ENCODE assay signal across 12 mouse cellular contexts in the genomic region with DNA sequence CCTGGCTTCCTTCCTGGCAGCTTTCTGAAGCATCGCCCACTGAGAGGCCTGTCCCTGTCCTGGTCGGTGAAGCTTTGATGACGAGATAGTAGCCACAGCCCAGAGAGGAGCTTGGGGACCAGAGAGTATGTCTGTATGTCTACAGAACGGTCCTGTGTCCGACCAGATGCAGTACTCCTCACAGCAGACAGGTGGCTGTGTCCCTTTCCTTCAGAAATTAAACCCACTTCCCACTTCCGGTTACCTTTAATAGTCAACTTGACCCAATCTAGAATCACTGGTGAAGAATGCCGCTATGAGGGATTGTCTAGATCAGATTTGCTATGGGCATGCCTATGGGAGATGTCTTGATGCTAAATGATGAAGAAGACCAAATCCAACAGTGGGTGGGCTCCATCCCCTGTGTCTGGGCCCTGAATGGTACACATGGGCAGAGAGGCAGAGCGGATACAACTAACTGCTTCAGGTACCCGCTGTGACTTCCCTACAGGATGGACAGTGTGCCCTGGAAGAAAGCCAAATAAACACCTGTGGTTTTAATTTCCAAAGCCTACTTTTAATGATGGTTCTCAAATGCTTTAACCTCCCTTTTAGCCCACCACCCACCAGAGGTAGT. TPM values are rescaled to one million over a fixed set of nuclear protein-coding genes. Genes with fewer than 3 reads are reported as not detected.
DNase-seq lines count a peak whose midpoint lies in the region; ATAC-seq and TF ChIP-seq lines count a peak whose summit lies in the region.
"Had no signal": no experiment of that assay in that cellular context is flagged by ENCODE, and none has a peak within 500 bp of the region (broad histone marks: within the 10 kb centered on the region; RNA-seq: fewer than 3 reads in every experiment).

No protein-coding gene starts in this region.

- no peaks in the 10 kb centered on the region for H3K36me3 ChIP-seq in embryonic facial prominence, embryonic 11.5 days (replicated peaks; ENCODE audit: control insufficient read depth, insufficient read depth, low read depth, low read length)
- 0 out of 2 replicates have a peak, but pooled peaks cover 3% of the 10 kb centered on the region for H3K36me3 ChIP-seq in embryonic facial prominence, embryonic 10.5 days (replicated peaks)
- no peaks in the 10 kb centered on the region for H3K36me3 ChIP-seq in liver, embryonic 14.5 days (replicated peaks; ENCODE audit: control insufficient read depth, insufficient read depth, low read depth)
- H3K36me3 ChIP-seq in liver, embryonic 11.5 days (ENCODE audit: control insufficient read depth, insufficient read depth, low read length): no peaks in the 10 kb centered on the region
- no peaks in the 10 kb centered on the region for H3K36me3 ChIP-seq in ES-Bruce4 (ENCODE audit: control insufficient read depth, insufficient read depth, low read length, poor library complexity, severe bottlenecking)
- H3K36me3 ChIP-seq: heart, embryonic 12.5 days; liver, embryonic 15.5 days; stomach, embryonic 15.5 days had no signal

- H3K9ac ChIP-seq in embryonic facial prominence, embryonic 11.5 days (replicated peaks; ENCODE audit: low read length): no peak overlapping the region
- H3K9ac ChIP-seq in liver, embryonic 14.5 days (replicated peaks): no peak overlapping the region
- no peak overlapping the region for H3K9ac ChIP-seq in liver, embryonic 11.5 days (ENCODE audit: low read depth, low read length)
- no peak overlapping the region for H3K9ac ChIP-seq in ES-Bruce4 (ENCODE audit: low read depth, poor library complexity, severe bottlenecking)
- H3K9ac ChIP-seq: heart, embryonic 12.5 days; liver, embryonic 15.5 days; stomach, embryonic 15.5 days had no signal

- H3K27me3 ChIP-seq in embryonic facial prominence, embryonic 11.5 days (ENCODE audit: control insufficient read depth, insufficient read depth, low read length): no peaks in the 10 kb centered on the region
- no peaks in the 10 kb centered on the region; the same call in 1 of the 2 replicates for H3K27me3 ChIP-seq in embryonic facial prominence, embryonic 10.5 days (replicated peaks; ENCODE audit: low read depth, poor library complexity, severe bottlenecking)
- no peaks in the 10 kb centered on the region for H3K27me3 ChIP-seq in liver, embryonic 14.5 days (ENCODE audit: control insufficient read depth, insufficient read depth, low read length)
- H3K27me3 ChIP-seq in liver, embryonic 11.5 days (replicated peaks; ENCODE audit: control insufficient read depth, insufficient read depth, low read length): no peaks in the 10 kb centered on the region; the same call in 1 of the 2 replicates
- H3K27me3 ChIP-seq in ES-Bruce4 (ENCODE audit: control insufficient read depth, insufficient read depth, low read length, poor library complexity, severe bottlenecking): no peaks in the 10 kb centered on the region
- H3K27me3 ChIP-seq: stomach, embryonic 15.5 days had no signal

- TF ChIP-seq CTCF in liver, embryonic 14.5 days (IDR thresholded peaks at IDR 0.05; ENCODE audit: low read depth): peak; percentile 42
- TF ChIP-seq CTCF in ES-Bruce4 (IDR thresholded peaks at IDR 0.05; ENCODE audit: low read depth, low read length): peak; percentile 32
- TF ChIP-seq CTCF in cortical plate, adult 2 months (IDR thresholded peaks at IDR 0.05; ENCODE audit: extremely low read depth, insufficient read depth, low read length): peak; percentile 27; the same call in 1 of the 2 replicates

- TF ChIP-seq EP300 in liver, embryonic 14.5 days (IDR thresholded peaks at IDR 0.05; ENCODE audit: low read depth): no peak
- no peak for TF ChIP-seq EP300 in ES-Bruce4 (IDR thresholded peaks at IDR 0.05; ENCODE audit: insufficient read depth, low read depth, low read length)

- H3K4me1 ChIP-seq in embryonic facial prominence, embryonic 11.5 days (ENCODE audit: control insufficient read depth, insufficient read depth, low read length): no peaks in the 10 kb centered on the region
- H3K4me1 ChIP-seq in embryonic facial prominence, embryonic 10.5 days: peaks cover 18% of the 10 kb centered on the region
- no peaks in the 10 kb centered on the region for H3K4me1 ChIP-seq in liver, embryonic 14.5 days (replicated peaks; ENCODE audit: control insufficient read depth in 2 of 2, insufficient read depth in 2 of 2, low read length in 1 of 2)
- H3K4me1 ChIP-seq in liver, embryonic 11.5 days (replicated peaks; ENCODE audit: control insufficient read depth, insufficient read depth, low read length): peaks cover 5% of the 10 kb centered on the region; the same call in 1 of the 2 replicates
- no peaks in the 10 kb centered on the region for H3K4me1 ChIP-seq in ES-Bruce4 (ENCODE audit: control insufficient read depth, insufficient read depth, low read length)
- no peaks in the 10 kb centered on the region for H3K4me1 ChIP-seq in cortical plate, adult 2 months (ENCODE audit: control insufficient read depth, insufficient read depth, low read length)
- H3K4me1 ChIP-seq: liver, embryonic 15.5 days had no signal

- H3K27ac ChIP-seq in embryonic facial prominence, embryonic 11.5 days (replicated peaks; ENCODE audit: low read depth, low read length): no peak overlapping the region
- H3K27ac ChIP-seq in embryonic facial prominence, embryonic 10.5 days (replicated peaks): no peak overlapping the region
- H3K27ac ChIP-seq in liver, embryonic 14.5 days: no peak overlapping the region
- no peak overlapping the region for H3K27ac ChIP-seq in liver, embryonic 11.5 days (ENCODE audit: low read depth, low read length)
- no peak overlapping the region for H3K27ac ChIP-seq in ES-Bruce4 (ENCODE audit: insufficient read depth, low read length)
- H3K27ac ChIP-seq in cortical plate, adult 2 months (ENCODE audit: insufficient read depth, low read length): no peak overlapping the region
- H3K27ac ChIP-seq: liver, embryonic 15.5 days; stomach, embryonic 15.5 days had no signal

- TF ChIP-seq POLR2A in ES-Bruce4 (IDR thresholded peaks at IDR 0.05; ENCODE audit: insufficient read depth, low read length): no peak
- TF ChIP-seq POLR2A in cortical plate, adult 2 months (IDR thresholded peaks at IDR 0.05; ENCODE audit: extremely low read depth, insufficient read depth, low read length): no peak

- WGBS in embryonic facial prominence, embryonic 11.5 days: 66% methylated on average over 9 of the region's 9 CpGs
- WGBS in embryonic facial prominence, embryonic 10.5 days: 75% methylated on average over 9 of the region's 9 CpGs
- 52% methylated on average over 9 of the region's 9 CpGs for WGBS in liver, embryonic 14.5 days (ENCODE audit: insufficient replicate concordance)
- WGBS in liver, embryonic 11.5 days: 70% methylated on average over 9 of the region's 9 CpGs

- H3K4me3 ChIP-seq in embryonic facial prominence, embryonic 11.5 days (ENCODE audit: low read depth, low read length): no peak overlapping the region
- H3K4me3 ChIP-seq in embryonic facial prominence, embryonic 10.5 days: no peak overlapping the region
- H3K4me3 ChIP-seq in liver, embryonic 14.5 days (ENCODE audit: insufficient read depth in 1 of 2, low read depth in 2 of 2, low read length in 2 of 2): no peak overlapping the region
- H3K4me3 ChIP-seq in liver, embryonic 11.5 days (ENCODE audit: low read depth, low read length): no peak overlapping the region
- no peak overlapping the region for H3K4me3 ChIP-seq in ES-Bruce4 (ENCODE audit: low read depth, low read length)
- no peak overlapping the region for H3K4me3 ChIP-seq in cortical plate, adult 2 months (ENCODE audit: insufficient read depth, low read length)
- H3K4me3 ChIP-seq: heart, embryonic 12.5 days; liver, embryonic 15.5 days; stomach, embryonic 15.5 days had no signal

- no peak overlapping the region for H3K4me2 ChIP-seq in embryonic facial prominence, embryonic 11.5 days (ENCODE audit: low read depth, low read length)
- H3K4me2 ChIP-seq in liver, embryonic 14.5 days (ENCODE audit: low read depth): no peak overlapping the region
- no peak overlapping the region for H3K4me2 ChIP-seq in liver, embryonic 11.5 days
- H3K4me2 ChIP-seq: heart, embryonic 12.5 days; liver, embryonic 15.5 days; stomach, embryonic 15.5 days had no signal

- peak; percentile 19 for DNase-seq in embryonic facial prominence, embryonic 11.5 days (ENCODE audit: low spot score)
- no peak for DNase-seq in embryonic facial prominence, embryonic 10.5 days (ENCODE audit: low spot score)
- DNase-seq in liver, embryonic 14.5 days (ENCODE audit: low read depth in 3 of 3, low spot score in 3 of 3): no peak
- DNase-seq in liver, embryonic 11.5 days (ENCODE audit: low spot score): no peak
- no peak for DNase-seq in frontal cortex, postnatal 25 days (ENCODE audit: low spot score in 2 of 2)
- DNase-seq in heart, postnatal 4 days: no peak

- H3K9me3 ChIP-seq in embryonic facial prominence, embryonic 11.5 days (replicated peaks; ENCODE audit: control insufficient read depth, low read length): no peaks in the 10 kb centered on the region
- no peaks in the 10 kb centered on the region for H3K9me3 ChIP-seq in embryonic facial prominence, embryonic 10.5 days
- H3K9me3 ChIP-seq in liver, embryonic 14.5 days (ENCODE audit: control insufficient read depth, low read length): no peaks in the 10 kb centered on the region
- H3K9me3 ChIP-seq in liver, embryonic 11.5 days (ENCODE audit: control insufficient read depth, low read length): no peaks in the 10 kb centered on the region
- H3K9me3 ChIP-seq in ES-Bruce4 (replicated peaks; ENCODE audit: control insufficient read depth, insufficient read depth, low read length, poor library complexity, severe bottlenecking): no peaks in the 10 kb centered on the region
- H3K9me3 ChIP-seq: heart, embryonic 12.5 days; liver, embryonic 15.5 days; stomach, embryonic 15.5 days had no signal

- no peak for ATAC-seq in embryonic facial prominence, embryonic 11.5 days (replicated peaks; ENCODE audit: insufficient number of reproducible peaks, low FRiP score, low TSS enrichment, low read depth)
- ATAC-seq in liver, embryonic 14.5 days (ENCODE audit: insufficient read depth): no peak
- ATAC-seq in liver, embryonic 11.5 days (replicated peaks; ENCODE audit: low FRiP score): no peak
- ATAC-seq: CD4-positive, CD25-positive, alpha-beta regulatory T cell, adult 4 months had no signal

RNA-seq across cellular contexts. Expression of gene Mcf2l, which starts 22.0 kb away (rescaled TPM):
- 14.8 and 17.6 TPM in 2 replicates for polyA plus RNA-seq in embryonic facial prominence, embryonic 11.5 days (2014; fragmentation: Nextera tagmentation; extraction: Ambion mirVana)
- 15.8 and 17.4 TPM in 2 replicates for polyA plus RNA-seq in embryonic facial prominence, embryonic 10.5 days (2016; fragmentation: Nextera tagmentation; extraction: Ambion mirVana)
- 0.44 and 0.53 TPM in 2 replicates for polyA plus RNA-seq in liver, embryonic 14.5 days (2012; rRNA removed)
- 0.72 and 1.1 TPM in 2 replicates for polyA plus RNA-seq in liver, embryonic 14.5 days (2014; fragmentation: Nextera tagmentation; extraction: Ambion mirVana)
- 3.4 and 4.3 TPM in 2 replicates for polyA plus RNA-seq in liver, embryonic 11.5 days (2014; fragmentation: Nextera tagmentation; extraction: Ambion mirVana)
- polyA plus RNA-seq in ES-Bruce4 (2011; ENCODE audit: insufficient read depth, insufficient read length, low read depth, missing spikeins): 15.5 and 18.3 TPM in 2 replicates
- 144 and 148 TPM in 2 replicates for polyA plus RNA-seq in cortical plate, adult 2 months (2012; rRNA removed)
- 10 to 100 TPM; 28.8 to 33.0 TPM for total RNA-seq in heart, postnatal 4 days (2021)
